ENCODE assay signal across 8 mouse cellular contexts in the genomic region with DNA sequence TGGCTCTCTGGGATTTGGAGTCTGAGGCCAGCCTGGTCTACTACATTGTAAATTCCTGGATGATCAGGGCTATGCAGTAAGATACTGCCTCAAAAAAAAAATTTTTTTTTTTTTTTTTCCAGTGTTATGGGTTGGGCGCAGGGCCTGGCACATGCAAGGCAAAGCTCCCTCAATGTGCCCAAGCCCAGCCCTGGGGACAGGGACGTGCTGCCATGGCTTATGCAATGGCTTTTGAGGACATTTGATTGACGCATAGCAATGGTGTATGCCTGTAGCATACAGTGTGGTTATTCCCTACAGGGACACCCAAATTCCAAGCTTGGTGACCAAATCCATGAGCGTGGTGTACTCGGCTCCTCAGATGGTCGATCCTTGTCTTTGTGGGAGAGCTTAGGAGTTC. TPM values are rescaled to one million over a fixed set of nuclear protein-coding genes. Genes with fewer than 3 reads are reported as not detected.
DNase-seq lines count a peak whose midpoint lies in the region; ATAC-seq and TF ChIP-seq lines count a peak whose summit lies in the region.
"Had no signal": no experiment of that assay in that cellular context is flagged by ENCODE, and none has a peak within 500 bp of the region (broad histone marks: within the 10 kb centered on the region; RNA-seq: fewer than 3 reads in every experiment).

No protein-coding gene starts in this region.

- H3K9me3 ChIP-seq in kidney, embryonic 15.5 days (replicated peaks), result no peaks in the 10 kb centered on the region
- no peaks in the 10 kb centered on the region for H3K9me3 ChIP-seq in ES-E14 (ENCODE audit: control insufficient read depth, insufficient read depth, low read depth, low read length)
- H3K9me3 ChIP-seq in forebrain, embryonic 12.5 days, result no peaks in the 10 kb centered on the region
- H3K9me3 ChIP-seq in liver, embryonic 16.5 days (replicated peaks; ENCODE audit: control insufficient read depth, low read length), result no peaks in the 10 kb centered on the region

- H3K27ac ChIP-seq in kidney, embryonic 15.5 days, result peak overlapping the region; percentile 10; the same call in 1 of the 2 replicates
- H3K27ac ChIP-seq in ES-E14 (ENCODE audit: insufficient read depth, low read depth, low read length, poor library complexity, severe bottlenecking), result no peak overlapping the region
- no peak overlapping the region for H3K27ac ChIP-seq in forebrain, embryonic 12.5 days
- no peak overlapping the region for H3K27ac ChIP-seq in liver, embryonic 16.5 days (ENCODE audit: low read length)

- 80% methylated on average over 6 of the region's 6 CpGs for WGBS in kidney, embryonic 15.5 days
- 86% methylated on average over 6 of the region's 6 CpGs for WGBS in forebrain, embryonic 12.5 days
- WGBS in liver, embryonic 16.5 days (ENCODE audit: insufficient replicate concordance), result 70% methylated on average over 6 of the region's 6 CpGs

- H3K27me3 ChIP-seq in kidney, embryonic 15.5 days, result no peaks in the 10 kb centered on the region
- H3K27me3 ChIP-seq in forebrain, embryonic 12.5 days, result peaks cover 29% of the 10 kb centered on the region
- peaks cover 11% of the 10 kb centered on the region for H3K27me3 ChIP-seq in liver, embryonic 16.5 days (ENCODE audit: control insufficient read depth, insufficient read depth, low read depth, low read length)

- peaks cover 37% of the 10 kb centered on the region for H3K4me1 ChIP-seq in kidney, embryonic 15.5 days
- peaks cover 0 to 20% of the 10 kb centered on the region in 2 experiments; a peak in 2 of 4 replicates for H3K4me1 ChIP-seq in ES-E14 (ENCODE audit: control insufficient read depth in 2 of 2, insufficient read depth in 2 of 2, low read length in 2 of 2, poor library complexity in 1 of 2)
- peaks cover 9% of the 10 kb centered on the region for H3K4me1 ChIP-seq in forebrain, embryonic 12.5 days
- H3K4me1 ChIP-seq in liver, embryonic 16.5 days (ENCODE audit: control insufficient read depth, low read depth, low read length), result no peaks in the 10 kb centered on the region

- ATAC-seq in kidney, embryonic 15.5 days (replicated peaks; ENCODE audit: low FRiP score), result no peak
- no peak for ATAC-seq in forebrain, embryonic 12.5 days (ENCODE audit: low FRiP score)
- ATAC-seq in liver, embryonic 16.5 days (ENCODE audit: low read depth), result no peak

- peak overlapping the region; percentile 48 for H3K4me2 ChIP-seq in kidney, embryonic 15.5 days
- H3K4me2 ChIP-seq in forebrain, embryonic 12.5 days, result peak overlapping the region; percentile 45; the same call in 1 of the 2 replicates
- peak overlapping the region; percentile 13 for H3K4me2 ChIP-seq in liver, embryonic 16.5 days (ENCODE audit: low read depth, low read length)

- no peak for DNase-seq in kidney, postnatal 25 days
- DNase-seq in ES-E14 (ENCODE audit: low read depth, low spot score), result no peak
- no peak for DNase-seq in layer of hippocampus, adult 9-11 months
- no peak for DNase-seq in B cell, adult 2 months

- no peaks in the 10 kb centered on the region for H3K36me3 ChIP-seq in kidney, embryonic 15.5 days
- H3K36me3 ChIP-seq in ES-E14 (ENCODE audit: control insufficient read depth, insufficient read depth, low read length, poor library complexity, severe bottlenecking), result no peaks in the 10 kb centered on the region
- H3K36me3 ChIP-seq in forebrain, embryonic 12.5 days (replicated peaks), result no peaks in the 10 kb centered on the region
- H3K36me3 ChIP-seq in liver, embryonic 16.5 days (ENCODE audit: control insufficient read depth, insufficient read depth), result no peaks in the 10 kb centered on the region

- in situ Hi-C loops in ES-E14 (cut with MboI; ENCODE audit: low sequenced_read_pairs in 2 of 2, unreplicated experiment in 2 of 2), result no loop called here

- peak overlapping the region; percentile 21; the same call in 1 of the 2 replicates for H3K4me3 ChIP-seq in kidney, embryonic 15.5 days (replicated peaks)
- no peak overlapping the region for H3K4me3 ChIP-seq in ES-E14 (ENCODE audit: insufficient read depth in 1 of 2, low read depth in 1 of 2, low read length in 2 of 2, poor library complexity in 1 of 2, severe bottlenecking in 1 of 2)
- no peak overlapping the region for H3K4me3 ChIP-seq in forebrain, embryonic 12.5 days (replicated peaks)
- H3K4me3 ChIP-seq in liver, embryonic 16.5 days (ENCODE audit: low read depth, low read length), result no peak overlapping the region; the same call in 1 of the 2 replicates

- H3K9ac ChIP-seq in kidney, embryonic 15.5 days, result no peak overlapping the region
- 0 out of 2 replicates have a peak overlapping the region, but pooled peaks have one; percentile 11 for H3K9ac ChIP-seq in ES-E14 (ENCODE audit: insufficient read depth, low read depth, low read length, poor library complexity, severe bottlenecking)
- H3K9ac ChIP-seq in forebrain, embryonic 12.5 days, result no peak overlapping the region
- H3K9ac ChIP-seq in liver, embryonic 16.5 days (ENCODE audit: low read depth, low read length), result no peak overlapping the region

TF ChIP-seq in ES-E14, 5 proteins besides CTCF, POLR2A, EP300 and RAD21:
- TF ChIP-seq ZNF384 (IDR thresholded peaks at IDR 0.05; ENCODE audit: low read depth, low read length) (no peak), MAFK (IDR thresholded peaks at IDR 0.05; ENCODE audit: insufficient read depth, low read depth, low read length) (no peak), ZC3H11A (IDR thresholded peaks at IDR 0.05; ENCODE audit: borderline replicate concordance, low read depth, low read length) (no peak), HCFC1 (IDR thresholded peaks at IDR 0.05; ENCODE audit: borderline replicate concordance, insufficient read depth, low read length) (no peak)

RNA-seq across cellular contexts. Expression of gene Ncs1, which starts 5.8 kb away (rescaled TPM):
- polyA plus RNA-seq in kidney, embryonic 15.5 days (2015; fragmentation: Nextera tagmentation; extraction: Ambion mirVana), result 42.0 and 43.2 TPM in 2 replicates
- 5.1 and 8.9 TPM in 2 replicates for total RNA-seq in ES-E14 (2012; rRNA removed)
- 65.3 and 70.0 TPM in 2 replicates for polyA plus RNA-seq in forebrain, embryonic 12.5 days (2016; fragmentation: Nextera tagmentation; extraction: Ambion mirVana)
- polyA plus RNA-seq in liver, embryonic 16.5 days (2015; fragmentation: Nextera tagmentation; extraction: Ambion mirVana), result 0.78 and 1.1 TPM in 2 replicates
- total RNA-seq: monocyte, adult 5-6 weeks had no signal

Comparison
In these comparisons a context has a peak if more than half of its experiments do, and no peak if none do; other contexts are left out.
1. RNA of gene Ncs1, which starts 5.8 kb away (polyA plus RNA-seq): 65.3 to 70.0 TPM in forebrain, embryonic 12.5 days and 42.0 to 43.2 TPM in kidney, embryonic 15.5 days; 0.78 to 1.1 TPM in liver, embryonic 16.5 days; every median in the first group is over 10 times any median in the second.
2. Peak in every context shown above with its lines, with median percentiles within 50 percentile points of each other: H3K4me2 ChIP-seq.